Mouse (Mus musculus) spleen, adult 18-20 months (tissue): Measurements from ENCODE around the gene Wdr31.
A peak's percentile ranks its signal among the peaks of the same experiment; 100 is the strongest.
"Not testable (repeated sequence)": the region's sequence is repeated elsewhere in the genome, so short reads cannot be mapped to it uniquely, and the experiment has no call there.

Experiments
- DNase-seq, 2 experiments: peaks; one replicate each; pipeline ENCODE4 v3.0.0; 2022; ENCODE audit warnings: mixed read lengths in 2 of 2

Gene Wdr31

GRCm38 (mm10) chr4:62494230-62494629 lies 23.5 kb upstream of the Wdr31 start:
- DNase-seq: no peak

GRCm38 (mm10) chr4:62492682-62493081 lies 22.0 kb upstream of the Wdr31 start:
- DNase-seq: no peak

- DNase-seq: no peak
Observed at GRCm38 (mm10) chr4:62487914-62488313, 17.2 kb upstream of the Wdr31 start.

GRCm38 (mm10) chr4:62487172-62487571 lies 16.5 kb upstream of the Wdr31 start:
- DNase-seq: no peak

GRCm38 (mm10) chr4:62486162-62486696 lies 15.5 kb upstream of the Wdr31 start:
- no peak for DNase-seq

- DNase-seq: no peak
Observed at GRCm38 (mm10) chr4:62485450-62486161, 14.9 kb upstream of the Wdr31 start.

GRCm38 (mm10) chr4:62484928-62485327 lies 14.2 kb upstream of the Wdr31 start:
- DNase-seq: no peak

- peak in 1 of 2 experiments; percentile 24 for DNase-seq
Observed at GRCm38 (mm10) chr4:62480709-62481605, 10.3 kb upstream of the Wdr31 start.

GRCm38 (mm10) chr4:62479937-62480708 lies 9.4 kb upstream of the Wdr31 start, which contains the start of gene Bspry:
TSS of gene Bspry (plus strand) at chr4:62480053.
- DNase-seq: peak; percentile 42 to 64

GRCm38 (mm10) chr4:62479593-62479936 lies 8.9 kb upstream of the Wdr31 start:
- DNase-seq: not testable (repeated sequence)

- DNase-seq: no peak
Observed at GRCm38 (mm10) chr4:62477542-62478244, 7.0 kb upstream of the Wdr31 start.

GRCm38 (mm10) chr4:62475793-62476192 lies 5.1 kb upstream of the Wdr31 start:
- DNase-seq: no peak

GRCm38 (mm10) chr4:62475131-62475530 lies 4.4 kb upstream of the Wdr31 start:
- DNase-seq: no peak

GRCm38 (mm10) chr4:62472071-62472470 lies 1.4 kb upstream of the Wdr31 start:
- no peak for DNase-seq

- no peak for DNase-seq
Observed at GRCm38 (mm10) chr4:62468158-62468557, 2.5 kb downstream of the Wdr31 start.

- DNase-seq: no peak
Observed at GRCm38 (mm10) chr4:62463124-62463523, 7.6 kb downstream of the Wdr31 start.

GRCm38 (mm10) chr4:62460348-62460747 lies 10.3 kb downstream of the Wdr31 start:
- DNase-seq: no peak

- DNase-seq: no peak
Observed at GRCm38 (mm10) chr4:62459081-62459480, 11.6 kb downstream of the Wdr31 start.

GRCm38 (mm10) chr4:62454995-62455394 lies 15.7 kb downstream of the Wdr31 start:
- DNase-seq: peak in 1 of 2 experiments; percentile 43

- DNase-seq: no peak
Observed at GRCm38 (mm10) chr4:62440986-62441385, 29.7 kb downstream of the Wdr31 start.

GRCm38 (mm10) chr4:62440544-62440943 lies 30.2 kb downstream of the Wdr31 start:
- no peak for DNase-seq

GRCm38 (mm10) chr4:62439793-62440192 lies 30.9 kb downstream of the Wdr31 start:
- no peak for DNase-seq
